15 mouse cellular contexts compared by ENCODE assay signal in the genomic region with DNA sequence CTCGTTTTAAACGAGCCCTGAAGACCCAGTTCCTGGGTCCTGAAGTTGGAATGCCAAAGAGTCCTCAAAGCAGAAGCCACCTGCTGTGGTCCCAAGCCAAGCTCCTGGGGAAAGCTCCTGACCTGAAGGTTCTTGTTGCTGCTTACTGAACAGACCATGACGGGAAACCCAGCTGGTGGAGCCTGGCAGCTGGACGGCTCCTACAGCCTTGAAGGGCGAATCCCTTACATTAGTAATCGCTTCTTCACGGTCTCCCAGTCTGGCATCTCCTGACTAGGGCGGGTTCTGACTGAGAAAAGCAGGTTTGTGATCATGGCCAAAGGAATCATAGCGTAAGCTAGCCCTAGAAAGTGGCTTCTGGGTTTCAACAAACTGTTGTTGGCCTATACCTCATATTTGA.
"Had no signal": no experiment of that assay in that cellular context is flagged by ENCODE, and none has a peak within 500 bp of the region (broad histone marks: within the 10 kb centered on the region; RNA-seq: fewer than 3 reads in every experiment).

No protein-coding gene starts in this region.

- ATAC-seq: liver, embryonic 12.5 days; midbrain, embryonic 16.5 days had no signal

- H3K4me3 ChIP-seq: liver, embryonic 12.5 days; neural tube, embryonic 13.5 days; stomach, embryonic 15.5 days had no signal

- H3K4me2 ChIP-seq: liver, embryonic 12.5 days; lung, embryonic 14.5 days; midbrain, embryonic 11.5 days; neural tube, embryonic 13.5 days; stomach, embryonic 15.5 days had no signal

- H3K9me3 ChIP-seq: liver, embryonic 12.5 days; neural tube, embryonic 13.5 days; stomach, embryonic 15.5 days had no signal

- H3K9ac ChIP-seq: liver, embryonic 12.5 days; liver, embryonic 14.5 days; lung, embryonic 14.5 days; neural tube, embryonic 13.5 days; stomach, embryonic 15.5 days had no signal

- H3K36me3 ChIP-seq: liver, embryonic 12.5 days; neural tube, embryonic 13.5 days; stomach, embryonic 15.5 days had no signal

- DNase-seq: lung, adult 18-20 months; lung, embryonic 14.5 days; lung, postnatal 10 days; midbrain, embryonic 14.5 days; right cerebral cortex, postnatal 14 days; thymus, adult 2 months; thymus, postnatal 25 days; thymus, postnatal 4 days had no signal

- H3K27ac ChIP-seq: liver, embryonic 12.5 days; liver, embryonic 14.5 days; neural tube, embryonic 13.5 days; stomach, embryonic 15.5 days; stomach, postnatal 0 days had no signal

- H3K4me1 ChIP-seq: liver, embryonic 12.5 days had no signal

- H3K27me3 ChIP-seq: liver, embryonic 12.5 days; neural tube, embryonic 13.5 days; stomach, embryonic 15.5 days had no signal
